Comparison of ENCODE assay signal across 1 mouse cellular context in the genomic region with DNA sequence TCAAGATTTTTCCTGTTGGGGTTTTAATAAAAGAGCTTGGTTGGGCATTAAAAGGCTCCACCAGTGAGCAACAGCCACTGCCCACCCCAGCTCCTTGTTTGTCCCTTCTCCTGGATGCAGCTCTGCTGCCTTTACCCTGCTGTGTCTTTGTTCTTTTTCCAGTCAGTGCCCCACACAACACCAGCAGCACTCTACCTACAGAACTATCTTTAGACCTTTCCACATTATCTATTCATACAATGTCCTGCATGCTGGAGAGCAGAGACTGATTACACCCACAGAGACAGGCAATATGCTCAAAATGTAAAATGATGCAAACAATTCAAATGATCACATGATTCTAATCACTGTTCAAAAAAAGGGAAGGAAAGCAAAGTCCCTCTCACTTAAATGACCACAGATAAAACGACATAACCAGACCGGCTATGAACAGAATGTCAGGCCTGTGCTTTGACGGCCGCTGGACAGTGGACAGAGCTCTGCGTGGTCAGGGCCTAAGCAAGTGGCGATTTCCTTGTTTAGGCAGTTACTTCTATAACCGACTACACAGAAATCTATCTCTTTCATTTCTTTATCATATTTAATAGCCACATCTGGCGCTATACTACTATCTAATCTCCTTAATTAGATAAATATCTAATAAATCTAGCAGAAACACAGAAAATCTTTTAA.
TF ChIP-seq lines count a peak whose summit lies in the region.

No protein-coding gene starts in this region.

TF ChIP-seq in MEL, 35 proteins besides CTCF, POLR2A, EP300 and RAD21:
- peak; percentile 39; the same call in 1 of the 2 replicates for TF ChIP-seq GATA1 (IDR thresholded peaks at IDR 0.05; ENCODE audit: low read depth, low read length)
- TF ChIP-seq BHLHE40 (IDR thresholded peaks at IDR 0.05; ENCODE audit: borderline replicate concordance, low read depth, low read length), result no peak
- no peak for TF ChIP-seq MYB (IDR thresholded peaks at IDR 0.05; ENCODE audit: low read depth, low read length)
- no peak for TF ChIP-seq GABPA (IDR thresholded peaks at IDR 0.05; ENCODE audit: low read depth, low read length)
- no peak for TF ChIP-seq UBTF (IDR thresholded peaks at IDR 0.05; ENCODE audit: borderline replicate concordance, insufficient read depth, low read depth, low read length)
- peak; percentile 68; the same call in 1 of the 2 replicates for TF ChIP-seq USF1 (IDR thresholded peaks at IDR 0.05; ENCODE audit: low read depth, low read length)
- no peak for TF ChIP-seq ZKSCAN1 (IDR thresholded peaks at IDR 0.05; ENCODE audit: low read depth, low read length)
- no peak for TF ChIP-seq TBP (IDR thresholded peaks at IDR 0.05; ENCODE audit: low read depth, low read length)
- TF ChIP-seq RCOR1 (IDR thresholded peaks at IDR 0.05; ENCODE audit: low read depth, low read length), result peak; percentile 36; the same call in 1 of the 2 replicates
- TF ChIP-seq E2F4 (IDR thresholded peaks at IDR 0.05; ENCODE audit: borderline replicate concordance, low read depth, low read length), result no peak
- no peak for TF ChIP-seq JUND (IDR thresholded peaks at IDR 0.05; ENCODE audit: low read depth, low read length)
